Mouse (Mus musculus) midbrain, postnatal 0 days (tissue): ENCODE results near the gene Mief2. TPM values are rescaled to one million over a fixed set of nuclear protein-coding genes. Genes with fewer than 3 reads are reported as not detected.

Experiments
- ATAC-seq: fragments of 200-750 bp; cut with Nextera tagmentation; 2 replicates; pipeline ENCODE4 v1.8.0; 2017; ENCODE audit warnings: moderate number of reproducible peaks, mild to moderate bottlenecking, moderate TSS enrichment, moderate library complexity; ENCODE audit not compliant: low FRiP score
- DNase-seq: peaks from one replicate; pipeline ENCODE4 v3.0.0-alpha.2; 2015; ENCODE audit warnings: low spot score
- H3K27ac ChIP-seq: fragments of 300-500 bp; sonication (generic); 2 replicates; pipeline ENCODE4 v1.5.1; 2014; ENCODE audit warnings: low read depth, mild to moderate bottlenecking, low read length, mixed read lengths
- H3K27me3 ChIP-seq: fragments of 300-500 bp; sonication (generic); 2 replicates; pipeline ENCODE4 v1.6.1; 2014; ENCODE audit warnings: low read length, control low read depth, mixed read lengths; ENCODE audit not compliant: insufficient read depth
- H3K36me3 ChIP-seq: fragments of 300-500 bp; sonication (generic); 2 replicates; pipeline ENCODE4 v1.6.1; 2014; ENCODE audit warnings: low read length, control low read depth, mixed read lengths; ENCODE audit not compliant: insufficient read depth
- H3K4me1 ChIP-seq: fragments of 300-500 bp; sonication (generic); 2 replicates; pipeline ENCODE4 v1.6.1; 2014; ENCODE audit warnings: mild to moderate bottlenecking, control low read depth, antibody characterized with exemption, low read length, mixed read lengths; ENCODE audit not compliant: insufficient read depth
- H3K4me2 ChIP-seq: fragments of 300-500 bp; sonication (generic); 2 replicates; pipeline ENCODE4 v1.6.1; 2014; ENCODE audit warnings: low read depth, mild to moderate bottlenecking, low read length, mixed read lengths; ENCODE audit not compliant: poor library complexity, severe bottlenecking
- H3K4me3 ChIP-seq: fragments of 300-500 bp; sonication (generic); 2 replicates; pipeline ENCODE4 v1.5.1; 2014; ENCODE audit warnings: low read depth, mild to moderate bottlenecking, low read length, moderate library complexity
- H3K9ac ChIP-seq: fragments of 300-500 bp; sonication (generic); replicated peaks from 2 replicates; pipeline ENCODE4 v1.6.1; 2014; ENCODE audit warnings: mild to moderate bottlenecking, low read length, moderate library complexity, mixed read lengths; ENCODE audit not compliant: poor library complexity, severe bottlenecking
- H3K9me3 ChIP-seq: fragments of 300-500 bp; sonication (generic); 2 replicates; pipeline ENCODE4 v1.6.1; 2016; ENCODE audit warnings: low read length, control low read depth
- CTCF ChIP-seq: IDR thresholded peaks from 2 replicates; pipeline ENCODE4 v1.5.1; 2016; ENCODE audit warnings: antibody characterized with exemption, mild to moderate bottlenecking
- WGBS: fragments of 180-500 bp; shearing (Covaris S2); extraction: QIAGEN DNeasy Blood & Tissue Kit; methylation state at CpG from one replicate; pipeline ENCODE4 v1.1.7; 2014; 5-methylcytosine and 5-hydroxymethylcytosine counted together
- polyA plus RNA-seq: library from polyadenylated mRNA; unstranded; fragments of >200 nt; fragmentation: Nextera tagmentation; extraction: Ambion mirVana; gene quantifications from 2 replicates; pipeline ENCODE4 v1.2.1, GENCODE M21; 2015
- total RNA-seq: library from RNA; depleted of rRNA; stranded (reverse); fragments of >200 nt; gene quantifications from 2 replicates; pipeline ENCODE4 v1.2.3, GENCODE M21; 2014

Mief2 gene
- total and polyA plus RNA-seq, 2 experiments from 2014 or later, result 24.0 to 36.6 TPM

GRCm38 (mm10) chr11:60769322-60769721 lies 41.1 kb downstream of the Mief2 start:
- TF ChIP-seq CTCF, result no peak
- no peak overlapping the region for H3K9ac ChIP-seq
- no peak overlapping the region for H3K4me3 ChIP-seq
- H3K4me2 ChIP-seq, result no peak overlapping the region
- 91% methylated on average over 2 of the region's 2 CpGs for WGBS
- H3K27me3 ChIP-seq, result no peaks in the 10 kb centered on the region
- no peak overlapping the region for H3K27ac ChIP-seq
- ATAC-seq, result no peak
- H3K9me3 ChIP-seq, result no peaks in the 10 kb centered on the region
- H3K36me3 ChIP-seq, result no peaks in the 10 kb centered on the region
- no peaks in the 10 kb centered on the region; the same call in 1 of the 2 replicates for H3K4me1 ChIP-seq
- DNase-seq, result no peak

GRCm38 (mm10) chr11:60770776-60771175 lies 42.6 kb downstream of the Mief2 start:
- H3K4me1 ChIP-seq, result peaks cover 4% of the 10 kb centered on the region
- no peak for ATAC-seq
- no peak overlapping the region for H3K27ac ChIP-seq

GRCm38 (mm10) chr11:60772161-60772560 lies 44.0 kb downstream of the Mief2 start:
- H3K9me3 ChIP-seq, result no peaks in the 10 kb centered on the region
- ATAC-seq (no peak), DNase-seq (no peak)
- WGBS, result 78% methylated on average over 4 of the region's 4 CpGs
- H3K36me3 ChIP-seq, result no peaks in the 10 kb centered on the region
- no peak overlapping the region for H3K4me3 ChIP-seq
- no peaks in the 10 kb centered on the region for H3K27me3 ChIP-seq
- H3K9ac ChIP-seq, result no peak overlapping the region
- 0 out of 2 replicates have a peak, but pooled peaks have one; percentile 3 for TF ChIP-seq CTCF
- H3K4me1 ChIP-seq, result peaks cover 9% of the 10 kb centered on the region
- H3K4me2 ChIP-seq, result no peak overlapping the region
- no peak overlapping the region for H3K27ac ChIP-seq

More at GRCm38 (mm10) chr11:60770776-60771175, 42.6 kb downstream of the Mief2 start:
- no peaks in the 10 kb centered on the region for H3K36me3 ChIP-seq
- 82% methylated on average over 3 of the region's 3 CpGs for WGBS
- no peaks in the 10 kb centered on the region for H3K27me3 ChIP-seq
- no peak for TF ChIP-seq CTCF
- H3K4me3 ChIP-seq, result no peak overlapping the region
- DNase-seq, result no peak
- no peaks in the 10 kb centered on the region for H3K9me3 ChIP-seq
- no peak overlapping the region for H3K9ac ChIP-seq
- no peak overlapping the region for H3K4me2 ChIP-seq

GRCm38 (mm10) chr11:60774158-60774689 lies 46.0 kb downstream of the Mief2 start:
- H3K9ac ChIP-seq, result no peak overlapping the region
- H3K36me3 ChIP-seq, result peaks cover 2% of the 10 kb centered on the region
- DNase-seq, result no peak
- WGBS, result 93% methylated on average over 3 of the region's 3 CpGs
- no peaks in the 10 kb centered on the region for H3K9me3 ChIP-seq
- ATAC-seq, result no peak
- no peak overlapping the region for H3K4me2 ChIP-seq
- TF ChIP-seq CTCF, result no peak
- no peak overlapping the region for H3K27ac ChIP-seq
- no peak overlapping the region for H3K4me3 ChIP-seq
- no peaks in the 10 kb centered on the region for H3K27me3 ChIP-seq
- H3K4me1 ChIP-seq, result peaks cover 18% of the 10 kb centered on the region

- peaks cover 23% of the 10 kb centered on the region for H3K4me1 ChIP-seq
- H3K27me3 ChIP-seq, result no peaks in the 10 kb centered on the region
- no peak overlapping the region for H3K27ac ChIP-seq
- H3K4me3 ChIP-seq, result no peak overlapping the region
- ATAC-seq (no peak), DNase-seq (no peak)
- no peak for TF ChIP-seq CTCF
- H3K9me3 ChIP-seq, result no peaks in the 10 kb centered on the region
- H3K4me2 ChIP-seq, result peak overlapping the region; percentile 92; the same call in 1 of the 2 replicates
- WGBS, result 80% methylated on average over 1 of the region's 1 CpGs
- H3K9ac ChIP-seq, result no peak overlapping the region
- peaks cover 8% of the 10 kb centered on the region for H3K36me3 ChIP-seq
Observed at GRCm38 (mm10) chr11:60774841-60775240, 46.6 kb downstream of the Mief2 start.

- Histone ChIP-seq H3K4me3 (0 out of 2 replicates have a peak overlapping the region, but pooled peaks have one; percentile 79), H3K9me3 (no peaks in the 10 kb centered on the region), H3K27me3 (no peaks in the 10 kb centered on the region), H3K9ac (no peak overlapping the region), H3K4me2 (peak overlapping the region; percentile 92), H3K36me3 (peaks cover 11% of the 10 kb centered on the region), H3K4me1 (peaks cover 31% of the 10 kb centered on the region), H3K27ac (no peak overlapping the region)
- WGBS, result 60% methylated on average over 6 of the region's 6 CpGs
- ATAC-seq (no peak), DNase-seq (no peak)
- TF ChIP-seq CTCF, result no peak
Observed at GRCm38 (mm10) chr11:60775578-60775977, 47.4 kb downstream of the Mief2 start.
